Mouse (Mus musculus) heart, embryonic 12.5 days (tissue): ENCODE measurements around the gene Ddx41. TPM values are rescaled to one million over a fixed set of nuclear protein-coding genes. Genes with fewer than 3 reads are reported as not detected.

Experiments
- ATAC-seq: fragments of 200-750 bp; cut with Nextera tagmentation; 2 replicates; pipeline ENCODE4 v1.8.0; 2017; ENCODE audit warnings: moderate TSS enrichment, moderate library complexity; ENCODE audit not compliant: insufficient number of reproducible peaks, low FRiP score
- H3K27ac ChIP-seq: fragments of 300-500 bp; sonication (generic); 2 replicates; pipeline ENCODE4 v1.5.1; 2016; ENCODE audit warnings: mild to moderate bottlenecking, moderate library complexity; ENCODE audit not compliant: poor library complexity, severe bottlenecking
- H3K27me3 ChIP-seq: fragments of 300-500 bp; sonication (generic); replicated peaks from 2 replicates; pipeline ENCODE4 v1.6.1; 2016; ENCODE audit warnings: mild to moderate bottlenecking, moderate library complexity
- H3K36me3 ChIP-seq: fragments of 300-500 bp; sonication (generic); 2 replicates; pipeline ENCODE4 v1.6.1; 2016; ENCODE audit warnings: mild to moderate bottlenecking, moderate library complexity
- H3K4me1 ChIP-seq: fragments of 300-500 bp; sonication (generic); replicated peaks from 2 replicates; pipeline ENCODE4 v1.6.1; 2016; ENCODE audit warnings: mild to moderate bottlenecking
- H3K4me2 ChIP-seq: fragments of 300-500 bp; sonication (generic); 2 replicates; pipeline ENCODE4 v1.6.1; 2016; ENCODE audit warnings: mild to moderate bottlenecking, moderate library complexity
- H3K4me3 ChIP-seq: fragments of 300-500 bp; sonication (generic); 2 replicates; pipeline ENCODE4 v1.5.1; 2016; ENCODE audit warnings: mild to moderate bottlenecking
- H3K9ac ChIP-seq: fragments of 300-500 bp; sonication (generic); 2 replicates; pipeline ENCODE4 v1.6.1; 2016; ENCODE audit warnings: mild to moderate bottlenecking, moderate library complexity
- H3K9me3 ChIP-seq: fragments of 300-500 bp; sonication (generic); replicated peaks from 2 replicates; pipeline ENCODE4 v1.6.1; 2016; ENCODE audit warnings: mild to moderate bottlenecking, moderate library complexity
- WGBS: fragments of 180-500 bp; shearing (Covaris S2); methylation state at CpG from one replicate; pipeline ENCODE4 v1.1.7; 2016; 5-methylcytosine and 5-hydroxymethylcytosine counted together
- polyA plus RNA-seq: library from polyadenylated mRNA; unstranded; fragments of >200 nt; fragmentation: Nextera tagmentation; extraction: Ambion mirVana; gene quantifications from 2 replicates; pipeline ENCODE4 v1.2.1, GENCODE M21; 2016

Gene Ddx41
- polyA plus RNA-seq, 1 experiment from 2014 or later = 30.8 TPM

DNA sequence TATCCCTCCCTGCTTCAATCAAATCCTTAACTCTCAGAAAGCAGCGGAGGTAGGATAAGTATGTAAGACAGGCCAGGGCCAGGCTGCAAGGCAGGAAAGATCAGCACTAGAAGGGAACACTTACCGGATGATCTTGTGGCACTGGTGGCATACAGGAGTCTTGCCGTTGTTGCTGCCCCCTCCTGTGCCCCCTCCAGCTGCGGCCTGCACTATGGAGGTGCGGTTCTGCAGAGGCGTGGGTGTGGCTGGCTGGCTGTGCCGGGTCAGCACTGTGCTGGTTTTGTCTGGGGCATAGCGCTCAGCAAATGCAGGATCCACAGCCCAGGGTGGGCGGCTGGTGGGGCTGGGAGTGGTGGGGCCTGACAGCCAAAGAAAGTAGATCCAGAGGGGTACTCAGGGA, 30.6 kb downstream of the Ddx41 start:
- Histone ChIP-seq H3K4me3 (no peak overlapping the region), H3K4me2 (no peak overlapping the region), H3K9ac (no peak overlapping the region), H3K27me3 (0 out of 2 replicates have a peak, but pooled peaks cover under 1% of the 10 kb centered on the region), H3K4me1 (peaks cover 31% of the 10 kb centered on the region), H3K36me3 (peaks cover 96% of the 10 kb centered on the region), H3K27ac (no peak overlapping the region), H3K9me3 (no peaks in the 10 kb centered on the region)
- ATAC-seq = no peak
- WGBS = 90% methylated on average over 9 of the region's 9 CpGs

DNA sequence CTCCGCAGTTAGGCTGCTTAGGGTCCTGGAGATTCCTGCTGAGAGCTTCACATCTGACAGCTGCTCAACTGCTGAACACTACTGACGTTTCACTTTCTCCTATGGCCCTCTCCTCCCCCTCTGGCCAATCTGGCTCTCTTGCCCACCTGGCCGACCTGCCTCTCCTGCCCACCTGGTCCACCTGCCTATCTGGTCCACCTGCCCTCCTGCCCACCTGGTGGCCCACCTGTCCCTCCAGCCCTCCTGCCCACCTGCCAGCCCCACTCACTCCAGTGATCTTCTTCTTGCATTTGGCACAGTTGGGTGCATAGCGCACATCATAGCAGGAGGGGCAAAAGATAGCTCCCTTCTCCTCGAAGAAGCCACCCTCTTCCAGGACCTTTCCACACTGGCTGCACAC, 32.1 kb downstream of the Ddx41 start:
- WGBS = 74% methylated on average over 5 of the region's 5 CpGs
- no peak for ATAC-seq
- H3K9me3 ChIP-seq = no peaks in the 10 kb centered on the region

DNA sequence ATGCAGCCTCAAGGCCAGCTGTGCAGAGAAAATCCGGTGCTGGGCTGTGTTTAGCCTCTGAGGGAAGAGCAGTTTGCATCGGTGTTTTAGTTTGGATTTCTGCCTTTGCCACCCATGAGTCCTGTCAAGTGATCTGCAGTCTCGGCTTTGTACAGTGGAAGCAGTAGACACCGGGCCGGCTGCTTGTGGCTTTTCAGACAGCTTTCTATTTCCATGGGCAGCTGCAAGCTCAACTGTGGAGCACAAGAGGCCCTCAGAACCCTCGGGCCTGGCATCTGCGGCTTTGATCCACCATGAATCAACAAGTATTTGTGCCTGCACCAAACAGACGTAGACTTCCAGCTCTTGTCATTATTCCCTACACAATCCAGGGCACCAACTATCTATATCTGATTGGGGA, 34.1 kb downstream of the Ddx41 start:
- Histone ChIP-seq H3K4me3 (no peak overlapping the region), H3K27ac (no peak overlapping the region), H3K4me1 (peaks cover 13% of the 10 kb centered on the region; the same call in 1 of the 2 replicates), H3K36me3 (peaks cover 98% of the 10 kb centered on the region), H3K4me2 (no peak overlapping the region), H3K9me3 (no peaks in the 10 kb centered on the region), H3K27me3 (peaks cover 24% of the 10 kb centered on the region), H3K9ac (no peak overlapping the region)
- whole genome bisulfite sequencing = 87% methylated on average over 8 of the region's 8 CpGs
- no peak for ATAC-seq

More for the DNA sequence above, 32.1 kb downstream of the Ddx41 start:
- H3K36me3 ChIP-seq = peaks cover 100% of the 10 kb centered on the region
- H3K4me1 ChIP-seq = peaks cover 18% of the 10 kb centered on the region
- H3K27ac ChIP-seq = no peak overlapping the region
- no peak overlapping the region for H3K9ac ChIP-seq
- H3K27me3 ChIP-seq = 0 out of 2 replicates have a peak, but pooled peaks cover 6% of the 10 kb centered on the region
- H3K4me2 ChIP-seq = no peak overlapping the region
- no peak overlapping the region for H3K4me3 ChIP-seq

DNA sequence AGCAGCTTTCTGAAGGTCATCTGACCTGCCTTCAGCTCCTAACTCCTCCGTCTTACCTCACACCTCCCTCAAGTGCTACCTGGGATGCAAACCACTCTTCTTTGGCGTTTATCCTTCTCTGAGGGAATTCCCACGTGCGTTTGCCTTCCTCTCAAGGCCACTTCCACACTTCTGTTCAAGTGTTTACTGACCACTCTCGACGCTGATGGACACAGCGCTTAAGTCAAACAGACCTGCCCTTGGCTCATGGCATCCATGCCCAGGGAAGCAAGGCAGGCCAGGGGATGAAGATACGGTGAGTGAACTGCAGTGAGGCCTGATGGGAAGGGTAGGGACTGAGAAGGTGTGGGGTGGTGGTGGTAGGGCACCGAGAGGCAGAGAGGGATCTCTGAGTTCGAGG, 35.9 kb downstream of the Ddx41 start:
- no peaks in the 10 kb centered on the region for H3K9me3 ChIP-seq
- H3K9ac ChIP-seq = no peak overlapping the region
- H3K27me3 ChIP-seq = peaks cover 30% of the 10 kb centered on the region
- 73% methylated on average over 10 of the region's 10 CpGs for WGBS
- ATAC-seq = no peak
- H3K4me1 ChIP-seq = peaks cover 28% of the 10 kb centered on the region
- no peak overlapping the region for H3K27ac ChIP-seq
- no peak overlapping the region for H3K4me3 ChIP-seq
- no peak overlapping the region for H3K4me2 ChIP-seq
- H3K36me3 ChIP-seq = peaks cover 89% of the 10 kb centered on the region

DNA sequence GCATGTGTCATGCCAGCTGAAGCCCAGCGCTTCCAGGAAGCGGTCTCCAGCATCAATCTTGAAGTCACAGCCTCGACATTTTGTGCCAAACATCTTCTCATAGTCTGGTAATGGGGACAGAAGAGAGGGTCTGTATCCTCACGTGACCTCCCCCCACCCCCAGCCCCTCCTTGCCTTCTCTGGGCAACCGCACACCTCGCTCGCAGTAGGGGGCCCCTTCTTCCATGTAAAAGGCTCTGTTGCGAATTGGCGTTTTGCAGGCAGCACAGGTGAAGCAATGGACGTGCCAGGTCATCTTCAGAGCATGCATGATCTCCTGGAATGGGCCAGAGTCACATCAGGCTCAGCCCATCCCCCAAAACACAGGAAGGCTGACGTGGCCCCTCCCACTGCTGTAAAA, 37.6 kb downstream of the Ddx41 start:
- WGBS = 75% methylated on average over 11 of the region's 11 CpGs
- Histone ChIP-seq H3K4me3 (no peak overlapping the region), H3K4me1 (peaks cover 39% of the 10 kb centered on the region), H3K9ac (no peak overlapping the region), H3K27me3 (peaks cover 37% of the 10 kb centered on the region), H3K36me3 (peaks cover 72% of the 10 kb centered on the region), H3K4me2 (no peak overlapping the region), H3K27ac (no peak overlapping the region), H3K9me3 (no peaks in the 10 kb centered on the region)
- no peak for ATAC-seq

DNA sequence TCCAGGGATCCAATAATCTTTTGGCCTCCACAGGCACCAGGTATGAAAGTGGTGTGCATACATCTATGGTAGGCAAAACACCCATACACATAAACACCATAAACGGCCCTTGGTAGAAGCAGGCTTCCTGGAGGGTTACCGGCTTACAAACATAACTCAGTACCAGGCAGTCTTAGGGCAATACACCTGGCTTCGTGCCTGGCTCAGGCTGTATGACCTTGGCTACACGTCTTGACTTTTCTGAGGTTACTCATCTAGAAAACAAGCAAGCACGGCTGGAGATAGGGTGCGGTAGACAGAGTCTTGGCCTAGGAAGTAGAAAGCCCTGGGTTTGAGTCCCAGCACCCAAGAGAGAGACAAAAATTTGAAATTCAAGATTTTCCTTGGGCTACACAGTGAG, 39.8 kb downstream of the Ddx41 start:
- Histone ChIP-seq H3K4me3 (no peak overlapping the region), H3K36me3 (peaks cover 50% of the 10 kb centered on the region), H3K4me1 (peaks cover 39% of the 10 kb centered on the region), H3K9ac (no peak overlapping the region), H3K27ac (no peak overlapping the region), H3K4me2 (no peak overlapping the region), H3K27me3 (peaks cover 59% of the 10 kb centered on the region), H3K9me3 (no peaks in the 10 kb centered on the region)
- ATAC-seq = no peak
- WGBS = 71% methylated on average over 6 of the region's 6 CpGs

DNA sequence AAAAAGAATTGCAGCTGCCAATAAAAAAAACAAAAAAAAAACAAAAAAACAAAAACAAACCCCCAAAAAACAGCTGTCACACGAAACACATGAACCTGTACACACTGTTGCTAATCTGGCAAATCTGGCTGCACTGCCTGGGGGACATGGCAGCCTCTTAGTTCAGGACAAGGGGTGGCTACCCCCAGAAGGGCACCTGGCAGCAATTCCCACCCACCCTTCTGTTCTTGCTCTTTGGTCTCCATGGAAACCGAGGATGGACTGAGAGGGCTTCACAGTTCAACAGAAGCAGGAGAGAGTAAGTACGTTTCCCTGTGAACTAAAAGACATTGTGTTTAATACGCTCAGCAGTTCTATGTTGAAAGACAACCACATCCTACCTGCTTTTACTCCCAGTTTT, 40.8 kb downstream of the Ddx41 start:
- H3K4me1 ChIP-seq = peaks cover 39% of the 10 kb centered on the region
- peaks cover 40% of the 10 kb centered on the region for H3K36me3 ChIP-seq
- H3K9me3 ChIP-seq = no peaks in the 10 kb centered on the region
- peak overlapping the region; percentile 12; the same call in 1 of the 2 replicates for H3K4me2 ChIP-seq
- H3K4me3 ChIP-seq = no peak overlapping the region
- WGBS = 36% methylated on average over 4 of the region's 4 CpGs
- no peak overlapping the region for H3K27ac ChIP-seq
- ATAC-seq = no peak
- H3K9ac ChIP-seq = no peak overlapping the region
- peaks cover 66% of the 10 kb centered on the region for H3K27me3 ChIP-seq

DNA sequence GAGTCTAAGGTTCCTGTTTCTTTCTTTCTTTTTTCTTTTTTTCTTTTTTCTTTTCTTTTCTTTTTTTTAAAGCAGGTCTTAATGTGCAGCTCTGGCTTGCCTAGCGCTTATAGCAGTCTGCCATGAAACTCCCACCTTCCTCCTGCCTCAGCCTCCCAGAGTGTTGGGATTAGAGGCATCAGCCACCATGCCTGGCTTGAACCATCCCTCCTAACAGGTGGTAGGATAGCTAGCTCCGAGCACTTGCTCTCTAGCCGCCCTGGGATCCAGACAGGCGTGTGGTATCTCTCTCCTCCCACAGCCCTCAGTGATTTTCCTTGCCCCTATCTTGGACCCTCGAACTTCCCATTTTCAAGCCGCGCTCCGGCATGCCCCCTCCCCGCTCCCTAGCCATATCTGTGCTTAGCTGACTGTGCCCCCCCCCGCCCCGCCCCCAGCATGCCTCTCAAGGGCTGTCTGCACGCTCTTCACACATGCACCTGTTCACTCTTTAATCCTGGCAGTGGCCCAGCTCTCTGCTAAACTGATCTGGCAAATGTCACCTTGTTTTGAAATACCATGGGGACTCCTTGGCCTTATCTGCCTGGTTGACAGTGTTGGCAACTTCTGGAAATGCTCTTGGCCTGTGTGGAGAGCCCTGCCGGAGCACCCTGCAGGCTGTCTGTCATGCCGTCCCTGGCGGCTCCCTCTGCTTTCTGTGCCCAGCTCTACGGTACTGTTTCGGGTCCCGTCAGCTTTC, 41.4 kb downstream of the Ddx41 start:
- Histone ChIP-seq H3K36me3 (peaks cover 34% of the 10 kb centered on the region), H3K4me2 (peak overlapping the region; percentile 12), H3K27me3 (peaks cover 62% of the 10 kb centered on the region), H3K27ac (no peak overlapping the region), H3K9ac (no peak overlapping the region; the same call in 1 of the 2 replicates), H3K4me1 (peaks cover 39% of the 10 kb centered on the region), H3K4me3 (no peak overlapping the region), H3K9me3 (no peaks in the 10 kb centered on the region)
- ATAC-seq = peak; percentile 83
- 3% methylated on average over 18 of the region's 18 CpGs for WGBS

DNA sequence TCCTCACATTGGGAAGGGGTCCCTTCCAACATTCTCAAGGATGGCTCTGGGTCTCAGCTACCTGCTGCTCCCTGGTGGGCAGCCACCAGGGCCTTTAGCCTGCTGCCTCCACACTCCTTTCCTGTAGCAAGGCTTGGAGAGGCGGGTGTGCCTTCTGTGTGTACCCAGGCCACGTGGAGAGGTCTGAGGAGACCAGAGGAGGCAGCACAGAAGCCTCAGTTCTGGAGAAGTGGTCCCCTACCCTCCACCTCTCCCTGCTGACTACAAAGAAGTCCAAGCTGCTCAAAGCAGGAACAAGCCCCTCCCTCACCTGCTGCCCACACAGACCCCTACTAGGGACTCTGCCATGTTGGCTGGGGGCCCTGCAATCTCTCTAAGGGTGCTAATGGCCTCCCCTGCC, 42.2 kb downstream of the Ddx41 start:
- H3K27me3 ChIP-seq = peaks cover 70% of the 10 kb centered on the region
- no peak overlapping the region for H3K9ac ChIP-seq
- no peaks in the 10 kb centered on the region for H3K9me3 ChIP-seq
- peaks cover 27% of the 10 kb centered on the region for H3K36me3 ChIP-seq
- H3K27ac ChIP-seq = no peak overlapping the region
- peaks cover 39% of the 10 kb centered on the region for H3K4me1 ChIP-seq
- ATAC-seq = no peak
- H3K4me2 ChIP-seq = no peak overlapping the region
- WGBS = 13% methylated on average over 2 of the region's 2 CpGs
- H3K4me3 ChIP-seq = no peak overlapping the region

DNA sequence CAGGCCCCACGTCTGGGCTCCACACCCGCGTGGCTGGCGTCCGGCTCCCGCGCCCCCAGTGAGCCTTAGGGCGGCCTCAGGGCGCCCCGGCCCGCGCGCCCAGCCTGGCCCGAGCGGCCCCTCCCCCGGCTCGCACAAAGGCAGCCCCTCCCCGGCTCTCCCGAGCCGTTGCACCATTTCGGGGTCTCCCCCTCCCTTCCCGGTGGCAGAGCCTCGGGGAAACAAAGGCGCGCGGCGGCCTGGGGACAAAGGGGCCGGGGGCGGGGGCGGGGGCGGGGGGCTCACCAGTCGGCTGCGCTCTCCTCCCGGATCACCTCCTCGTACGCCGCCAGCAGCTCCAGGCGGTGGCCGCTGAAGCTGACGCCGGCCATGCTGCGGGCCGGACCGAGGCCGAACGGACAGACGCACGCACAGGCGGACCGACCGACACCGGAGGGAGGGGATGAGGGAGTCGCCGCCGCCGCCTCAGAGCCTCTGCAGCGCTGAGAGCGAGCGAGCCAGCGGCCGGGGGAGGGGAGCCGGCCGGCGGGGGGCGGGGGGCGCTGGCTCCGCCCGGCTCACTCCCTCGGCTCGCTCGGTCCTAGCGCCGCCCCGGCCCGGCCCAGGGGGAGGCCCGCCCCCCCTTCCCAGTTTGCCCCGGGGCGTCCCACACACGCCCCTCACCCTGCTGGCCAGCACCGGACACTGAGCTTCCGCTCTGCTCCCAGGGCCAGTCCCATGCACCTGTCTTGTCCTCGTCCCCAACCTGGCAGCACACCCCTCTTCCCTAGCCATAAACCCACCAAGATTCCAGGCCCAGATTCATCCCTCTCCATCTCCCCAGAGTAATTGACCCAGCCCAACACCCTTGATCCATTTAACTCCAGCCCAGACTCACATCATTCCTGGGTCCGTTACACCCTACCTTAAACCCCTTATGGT, 48.6 kb downstream of the Ddx41 start, which contains the start of gene Dbn1:
Gene Dbn1, minus strand, starts transcription at position 534 of the 921 bp plus-strand sequence.
- 1% methylated on average over 58 of the region's 83 CpGs for WGBS

More for the DNA sequence above, 48.6 kb downstream of the Ddx41 start, which contains the start of gene Dbn1:
- no peaks in the 10 kb centered on the region for H3K36me3 ChIP-seq
- H3K27me3 ChIP-seq = peaks cover 78% of the 10 kb centered on the region
- peaks cover 48% of the 10 kb centered on the region for H3K4me1 ChIP-seq
- peak within 1 kb of the TSS; percentile 84 for H3K27ac ChIP-seq
- H3K9ac ChIP-seq = peak within 1 kb of the TSS; percentile 98
- peak; percentile 83 for ATAC-seq
- no peaks in the 10 kb centered on the region for H3K9me3 ChIP-seq
- peak within 1 kb of the TSS; percentile 84 for H3K4me2 ChIP-seq
- peak within 1 kb of the TSS; percentile 92 for H3K4me3 ChIP-seq
